Mouse (Mus musculus) CD4-positive, CD25-positive, alpha-beta regulatory T cell, adult 2 months (primary cell): ENCODE measurements around the gene Rfwd3.
A peak's percentile ranks its signal among the peaks of the same experiment; 100 is the strongest.
"Not testable (repeated sequence)": the region's sequence is repeated elsewhere in the genome, so short reads cannot be mapped to it uniquely, and the experiment has no call there.

Experiments
- DNase-seq: peaks from one replicate; pipeline ENCODE4 v3.0.0-alpha.2; 2012; ENCODE audit warnings: low read depth, low spot score

The Rfwd3 gene

GRCm38 (mm10) chr8:111285603-111286002, 14.4 kb downstream of the Rfwd3 start:
- no peak for DNase-seq

DNA sequence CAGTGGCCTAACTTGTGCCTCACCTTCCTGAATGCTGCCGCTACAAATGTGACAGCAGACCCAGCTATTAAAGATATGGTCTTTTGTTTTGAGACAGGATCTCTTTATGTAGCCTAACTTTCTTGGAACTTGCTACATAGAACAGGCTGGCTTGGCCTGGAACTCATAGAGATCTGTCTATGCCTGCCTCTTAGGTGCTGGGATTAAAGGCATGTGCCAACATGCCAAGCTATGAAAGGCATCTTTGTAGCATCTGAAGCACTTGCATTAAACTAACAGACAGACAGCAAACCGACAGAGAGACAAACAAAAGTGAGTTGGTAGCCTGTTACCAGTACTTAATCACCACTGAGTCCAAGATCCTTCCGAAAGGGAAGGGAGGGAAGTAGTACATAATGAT, 17.9 kb downstream of the Rfwd3 start:
- no peak for DNase-seq

- DNase-seq = no peak
Observed at GRCm38 (mm10) chr8:111268277-111268676, 31.7 kb downstream of the Rfwd3 start.

DNA sequence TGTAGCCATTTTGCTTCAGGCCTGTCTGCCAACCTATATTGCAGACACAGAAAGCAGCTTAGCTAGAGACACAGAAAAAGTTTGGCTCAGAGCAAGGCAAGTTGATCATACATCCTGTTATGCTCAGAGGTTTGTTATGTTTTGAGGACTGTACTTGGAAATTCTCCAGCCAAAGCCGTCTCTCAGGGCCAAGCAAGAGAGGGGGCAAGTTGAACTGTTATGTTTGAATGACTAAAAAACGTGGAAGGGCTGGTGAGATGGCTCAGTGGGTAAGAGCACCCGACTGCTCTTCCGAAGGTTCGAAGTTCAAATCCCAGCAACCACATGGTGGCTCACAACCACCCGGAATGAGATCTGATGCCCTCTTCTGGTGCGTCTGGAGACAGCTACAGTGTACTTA, 33.9 kb downstream of the Rfwd3 start:
- DNase-seq = not testable (repeated sequence)

- no peak for DNase-seq
Observed at GRCm38 (mm10) chr8:111264693-111265220, 35.3 kb downstream of the Rfwd3 start.

GRCm38 (mm10) chr8:111261981-111262381, 38.0 kb downstream of the Rfwd3 start:
- no peak for DNase-seq

GRCm38 (mm10) chr8:111260251-111260650, 39.8 kb downstream of the Rfwd3 start:
- DNase-seq = peak; percentile 8

DNA sequence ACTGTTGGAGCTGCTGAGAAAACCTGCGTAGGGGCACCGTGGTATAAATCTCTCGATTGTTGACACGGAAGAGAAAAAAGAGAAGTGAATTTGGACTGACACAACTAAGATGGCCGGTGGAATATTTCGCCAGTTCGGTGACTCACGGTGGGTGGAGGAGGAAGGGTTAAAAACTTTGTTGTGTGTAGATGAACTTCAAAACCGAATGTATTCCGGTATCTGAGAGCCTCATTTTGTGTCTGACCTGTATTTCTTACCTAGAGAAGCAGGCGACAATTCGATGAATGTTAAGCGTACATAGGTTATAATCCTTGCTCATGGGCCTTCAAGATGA, 40.6 kb downstream of the Rfwd3 start:
- DNase-seq = no peak

GRCm38 (mm10) chr8:111258631-111259407, 41.2 kb downstream of the Rfwd3 start, which contains the start of gene Glg1:
Gene Glg1 (minus strand): TSS chr8:111259216.
- peak; percentile 96 for DNase-seq

DNA sequence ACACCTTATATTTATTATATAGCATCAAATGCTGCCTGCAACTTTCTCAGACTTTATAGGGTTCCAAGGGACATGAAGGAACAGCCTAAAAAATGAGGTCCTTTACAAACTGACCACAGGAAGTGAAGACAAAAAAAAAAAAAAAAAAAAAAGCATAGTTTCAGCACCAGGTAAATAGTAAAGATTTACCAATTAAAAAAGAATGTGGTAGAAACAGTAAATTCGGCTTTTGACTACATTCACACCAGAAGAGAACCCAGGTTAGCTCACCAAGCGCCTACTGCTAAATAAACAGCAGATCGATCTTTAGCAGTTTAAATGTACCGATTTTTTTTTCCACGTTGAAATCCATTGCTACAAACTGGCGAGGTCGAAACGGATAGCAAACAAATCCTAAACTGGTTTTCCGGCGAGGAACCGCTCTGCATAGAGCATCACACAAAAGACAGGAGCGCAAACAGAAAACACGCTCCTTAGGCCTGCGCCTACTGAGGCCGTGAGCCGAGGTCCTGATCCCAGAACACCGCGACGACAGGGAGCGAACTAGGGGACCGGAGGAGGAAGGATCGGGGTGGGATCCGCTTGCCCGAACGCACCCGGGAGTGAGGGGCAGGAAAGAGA, 41.9 kb downstream of the Rfwd3 start:
- DNase-seq = no peak

DNA sequence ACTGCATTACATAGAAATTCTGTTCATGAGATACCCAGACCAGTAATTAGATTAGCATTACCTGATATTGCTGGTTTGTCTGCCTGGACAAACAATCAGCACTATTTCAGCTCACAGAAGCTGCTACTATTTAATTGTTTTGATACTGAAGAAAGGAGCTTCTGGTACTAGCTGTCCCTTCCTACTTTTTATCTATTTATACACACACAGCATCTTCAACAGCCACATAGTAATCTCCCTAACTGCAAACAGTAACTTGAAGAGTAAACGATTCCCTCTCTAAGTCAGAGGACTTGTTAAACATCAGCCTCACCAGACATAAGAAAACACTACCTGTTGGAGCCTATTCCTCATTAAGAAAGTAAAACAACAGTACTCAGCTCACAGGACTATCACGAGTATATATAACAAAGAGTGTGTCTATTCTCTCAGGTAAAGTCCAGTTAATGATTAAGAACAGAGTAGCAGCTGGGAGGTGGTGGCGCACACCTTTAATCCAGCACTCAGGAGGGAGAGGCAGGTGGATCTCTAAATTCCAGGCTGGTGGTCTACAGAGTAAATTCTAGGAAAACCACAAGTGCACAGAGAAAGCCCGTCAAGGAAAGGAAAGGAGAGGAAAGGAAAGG, 47.4 kb downstream of the Rfwd3 start:
- DNase-seq = no peak

- no peak for DNase-seq
Observed at GRCm38 (mm10) chr8:111250111-111250510, 49.9 kb downstream of the Rfwd3 start.

GRCm38 (mm10) chr8:111248136-111248535, 51.9 kb downstream of the Rfwd3 start:
- no peak for DNase-seq

- not testable (repeated sequence) for DNase-seq
Observed at GRCm38 (mm10) chr8:111246864-111247263, 53.2 kb downstream of the Rfwd3 start.

DNA sequence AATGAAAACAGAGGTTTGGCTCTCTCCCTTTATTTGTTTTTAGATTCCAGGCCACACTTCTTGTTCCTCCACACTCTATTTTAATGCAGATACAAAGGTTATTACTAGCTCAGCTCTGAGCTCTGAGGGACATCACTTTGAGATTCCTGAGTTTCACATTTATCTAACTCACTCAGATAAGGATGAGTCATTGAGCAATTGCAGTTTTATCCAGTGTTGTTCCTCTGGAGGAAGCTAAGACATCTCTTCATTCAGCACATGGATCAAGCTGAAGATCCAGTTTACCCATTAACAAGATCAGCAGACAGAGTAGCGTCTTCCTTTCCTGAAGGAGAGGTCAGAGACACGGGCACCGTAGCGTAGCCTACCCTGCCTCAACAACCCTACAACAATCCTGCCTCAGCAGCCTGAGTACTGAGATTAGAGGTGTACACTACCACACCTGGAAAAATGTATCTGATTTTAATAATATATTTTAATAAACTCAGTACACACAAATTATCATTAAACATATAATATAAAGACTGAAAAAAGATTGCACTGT, 53.7 kb downstream of the Rfwd3 start:
- DNase-seq = no peak

DNA sequence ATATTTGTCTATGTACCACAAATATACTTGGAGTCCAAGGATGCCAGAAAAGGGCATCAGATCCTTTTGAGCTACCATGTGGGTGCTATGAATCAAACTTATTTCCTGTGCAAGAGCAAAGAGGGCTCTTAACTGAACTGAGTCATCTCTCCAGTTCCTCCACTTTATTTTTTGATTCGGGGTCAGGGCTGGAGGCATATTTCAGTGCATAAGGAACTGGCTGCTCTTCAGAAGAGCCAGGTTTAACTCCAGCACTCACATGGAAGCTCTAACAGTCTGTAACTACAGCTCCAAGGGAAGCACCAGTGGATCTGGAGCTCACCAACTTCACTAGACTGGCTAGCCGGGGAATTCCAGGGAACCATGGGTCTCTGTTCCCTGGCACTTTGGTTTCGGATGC, 62.7 kb downstream of the Rfwd3 start:
- no peak for DNase-seq

- DNase-seq = no peak
Observed at GRCm38 (mm10) chr8:111233730-111234129, 66.3 kb downstream of the Rfwd3 start.

- no peak for DNase-seq
Observed at GRCm38 (mm10) chr8:111224153-111224552, 75.9 kb downstream of the Rfwd3 start.
